Mouse (Mus musculus): ENCODE measurements around the gene Siglece.

Siglece gene

GRCm38 (mm10) chr7:43625794-43626422 is 34.1 kb downstream of the Siglece start:
- CTCF ChIA-PET: no interaction called here

- CTCF ChIA-PET: no interaction called here
Observed at GRCm38 (mm10) chr7:43625065-43625464, 34.9 kb downstream of the Siglece start.

- CTCF ChIA-PET: no interaction called here
Observed at GRCm38 (mm10) chr7:43623819-43624218, 36.1 kb downstream of the Siglece start.

DNA sequence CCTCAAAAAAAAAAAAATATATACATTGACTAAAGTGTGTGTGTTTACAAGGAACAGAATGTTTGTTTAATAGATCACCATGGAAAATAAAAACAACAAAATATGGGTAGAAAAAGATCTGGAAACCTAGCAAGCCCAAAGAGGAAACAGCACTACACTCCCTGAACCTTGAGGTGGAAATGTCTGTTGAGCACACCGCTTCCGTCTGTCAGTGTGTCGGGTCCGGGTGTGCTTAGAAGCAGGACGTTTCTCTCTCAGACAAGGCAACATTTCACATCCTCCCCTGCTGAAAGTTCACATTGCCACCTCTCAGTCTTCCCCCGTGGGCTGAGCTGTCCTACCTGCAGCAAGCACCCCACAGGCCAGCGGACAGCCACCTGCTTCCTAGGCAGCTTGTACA is 37.0 kb downstream of the Siglece start:
- CTCF ChIA-PET: no interaction called here

- CTCF ChIA-PET: no interaction called here
Observed at GRCm38 (mm10) chr7:43613816-43614551, 46.0 kb downstream of the Siglece start.

DNA sequence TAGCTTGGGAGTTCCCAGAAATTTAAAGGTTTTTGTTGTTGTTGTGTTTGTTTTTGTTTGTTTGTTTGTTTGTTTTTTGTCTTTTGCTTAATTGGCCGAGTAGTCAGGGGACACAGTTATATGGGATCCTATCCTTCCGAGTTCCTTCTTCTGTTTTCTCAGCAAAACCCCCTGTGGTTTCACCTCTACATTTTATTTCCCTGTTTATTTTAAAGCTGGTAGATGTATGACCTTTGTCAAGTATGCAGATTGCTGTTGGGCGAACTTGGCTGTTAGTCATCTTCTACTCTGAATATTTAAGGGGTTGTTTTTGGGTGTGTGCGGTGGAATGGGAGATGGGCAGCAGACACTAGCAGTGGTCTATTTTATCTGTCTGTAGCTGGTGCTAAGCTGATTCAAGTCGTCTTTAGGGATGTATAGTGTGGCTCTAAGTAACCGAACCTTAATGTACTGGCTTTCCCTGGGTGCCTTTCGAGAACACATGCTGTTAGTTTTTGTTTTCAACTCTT is 51.6 kb downstream of the Siglece start:
- CTCF ChIA-PET: no interaction called here

GRCm38 (mm10) chr7:43607743-43608287 is 52.1 kb downstream of the Siglece start:
- CTCF ChIA-PET: no interaction called here

GRCm38 (mm10) chr7:43606896-43607742 is 52.8 kb downstream of the Siglece start, which contains the start of gene Zfp819:
TSS of gene Zfp819 (plus strand) at chr7:43607169.
- CTCF ChIA-PET: no interaction called here

DNA sequence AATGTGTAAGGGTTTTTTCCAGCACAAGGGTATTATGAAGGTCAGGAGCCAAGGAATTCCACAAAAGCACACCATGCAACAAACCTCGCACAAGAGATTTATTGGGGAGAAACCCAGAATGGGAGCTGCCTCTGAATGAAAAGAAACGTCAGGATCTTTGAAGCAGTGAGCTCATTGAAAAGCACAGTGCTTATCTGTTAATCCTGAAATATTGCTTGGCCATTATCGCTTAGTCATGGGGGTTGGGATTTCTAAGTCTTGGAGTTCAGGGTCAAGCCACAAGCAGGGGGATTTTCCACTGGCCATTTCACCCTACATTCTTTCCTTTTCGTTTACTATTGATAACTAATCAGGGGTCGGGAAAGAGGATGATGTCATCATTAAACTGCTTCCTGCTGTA is 58.1 kb downstream of the Siglece start:
- CTCF ChIA-PET: no interaction called here

Data from spleen, embryonic (tissue).